Mouse (Mus musculus) bone marrow, adult 2 months (tissue): ENCODE measurements at regions not wholly inside any gene's neighbourhood (a gene's known extent, or its start where the extent isn't known, plus 50 kb on each side); places are given as distances from the start of the nearest gene placed in this dataset.

Source experiments
- CTCF ChIP-seq: fragments of 200-500 bp; IDR thresholded peaks from 2 replicates; pipeline ENCODE4 v1.5.1; 2011; ENCODE audit warnings: low read length, control low read depth; ENCODE audit not compliant: control insufficient read depth, insufficient read depth
- POLR2A ChIP-seq: fragments of 200-500 bp; IDR thresholded peaks from 2 replicates; pipeline ENCODE4 v1.6.1; 2011; ENCODE audit warnings: low read depth, mild to moderate bottlenecking, control low read depth, low read length, borderline replicate concordance; ENCODE audit not compliant: control insufficient read depth

- TF ChIP-seq CTCF (no peak), POLR2A (no peak)
Measured at GRCm38 (mm10) chr13:110627136-110627535, 232.3 kb downstream of the Plk2 start.
